ENCODE assay signal across 8 mouse cellular contexts in the genomic region with DNA sequence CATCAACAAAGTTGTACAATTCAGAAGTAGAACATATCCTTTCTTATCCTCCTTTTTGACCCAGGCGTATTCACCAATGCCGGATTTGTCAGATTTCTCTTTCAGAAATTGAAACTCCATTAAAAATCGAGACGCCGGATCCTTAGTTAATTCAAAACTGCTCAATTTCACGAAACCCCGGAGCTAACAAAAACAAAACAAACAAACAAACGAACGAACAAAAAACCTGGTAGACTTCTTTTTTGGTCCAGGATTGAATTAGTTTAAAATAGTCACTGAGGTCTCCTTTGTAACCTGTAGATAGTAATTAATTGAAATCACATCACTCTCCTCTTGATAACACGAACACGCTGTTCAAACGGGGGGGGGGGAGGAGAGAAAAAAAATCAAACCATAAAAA. TPM values are rescaled to one million over a fixed set of nuclear protein-coding genes. Genes with fewer than 3 reads are reported as not detected.
DNase-seq lines count a peak whose midpoint lies in the region; ATAC-seq and TF ChIP-seq lines count a peak whose summit lies in the region.
"Had no signal": no experiment of that assay in that cellular context is flagged by ENCODE, and none has a peak within 500 bp of the region (broad histone marks: within the 10 kb centered on the region; RNA-seq: fewer than 3 reads in every experiment).

No protein-coding gene starts in this region.

- H3K9me3 ChIP-seq in lung, embryonic 16.5 days (ENCODE audit: control insufficient read depth, low read length): no peaks in the 10 kb centered on the region
- no peaks in the 10 kb centered on the region for H3K9me3 ChIP-seq in forebrain, embryonic 14.5 days (replicated peaks; ENCODE audit: control insufficient read depth, low read length)
- no peaks in the 10 kb centered on the region for H3K9me3 ChIP-seq in limb, embryonic 12.5 days
- no peaks in the 10 kb centered on the region for H3K9me3 ChIP-seq in stomach, postnatal 0 days (ENCODE audit: control insufficient read depth, low read length)

- peaks cover 23% of the 10 kb centered on the region for H3K4me1 ChIP-seq in lung, embryonic 16.5 days (replicated peaks; ENCODE audit: control insufficient read depth, insufficient read depth, low read length)
- peaks cover 32% of the 10 kb centered on the region for H3K4me1 ChIP-seq in forebrain, embryonic 14.5 days (ENCODE audit: control insufficient read depth, insufficient read depth, low read length)
- peaks cover 42% of the 10 kb centered on the region for H3K4me1 ChIP-seq in limb, embryonic 12.5 days (replicated peaks)
- 0 out of 2 replicates have a peak, but pooled peaks cover 3% of the 10 kb centered on the region for H3K4me1 ChIP-seq in stomach, postnatal 0 days (replicated peaks; ENCODE audit: control insufficient read depth, insufficient read depth)

- no peak for ATAC-seq in lung, embryonic 16.5 days (ENCODE audit: low read depth)
- no peak for ATAC-seq in forebrain, embryonic 14.5 days
- no peak for ATAC-seq in limb, embryonic 12.5 days (ENCODE audit: insufficient number of reproducible peaks, insufficient read depth, low FRiP score, low TSS enrichment, low read depth)
- no peak for ATAC-seq in stomach, postnatal 0 days (ENCODE audit: low FRiP score, low TSS enrichment)
- no peak for ATAC-seq in megakaryocyte-erythroid progenitor cell, adult 5-6 weeks (replicated peaks; ENCODE audit: low FRiP score, low TSS enrichment, poor library complexity, severe bottlenecking)

- no peak overlapping the region for H3K4me2 ChIP-seq in lung, embryonic 16.5 days (ENCODE audit: low read depth, low read length)
- peak overlapping the region; percentile 93 for H3K4me2 ChIP-seq in forebrain, embryonic 14.5 days (ENCODE audit: low read length)
- H3K4me2 ChIP-seq in limb, embryonic 12.5 days: peak overlapping the region; percentile 93
- peak overlapping the region; percentile 93 for H3K4me2 ChIP-seq in stomach, postnatal 0 days (replicated peaks; ENCODE audit: low read depth)

- no peak for DNase-seq in lung, postnatal 14 days
- no peak for DNase-seq in forebrain, embryonic 14.5 days (ENCODE audit: low spot score)
- no peak for DNase-seq in stomach, postnatal 0 days (ENCODE audit: low spot score)
- no peak for DNase-seq in yolk sac, embryonic 10.5 days (ENCODE audit: low spot score)
- DNase-seq: cerebellum, adult 9-10 months had no signal

- H3K9ac ChIP-seq in lung, embryonic 16.5 days (ENCODE audit: low read length): no peak overlapping the region
- peak overlapping the region; percentile 71 for H3K9ac ChIP-seq in forebrain, embryonic 14.5 days (ENCODE audit: low read length)
- H3K9ac ChIP-seq in limb, embryonic 12.5 days (replicated peaks): no peak overlapping the region
- 0 out of 2 replicates have a peak overlapping the region, but pooled peaks have one; percentile 65 for H3K9ac ChIP-seq in stomach, postnatal 0 days (ENCODE audit: low read length)

- no peak overlapping the region for H3K27ac ChIP-seq in lung, embryonic 16.5 days (ENCODE audit: low read length)
- H3K27ac ChIP-seq in forebrain, embryonic 14.5 days (ENCODE audit: low read depth, low read length): no peak overlapping the region
- H3K27ac ChIP-seq in limb, embryonic 12.5 days: no peak overlapping the region
- H3K27ac ChIP-seq in stomach, postnatal 0 days (replicated peaks): no peak overlapping the region

- peak overlapping the region; percentile 74 for H3K4me3 ChIP-seq in lung, embryonic 16.5 days (ENCODE audit: low read length)
- H3K4me3 ChIP-seq in forebrain, embryonic 14.5 days (ENCODE audit: low read depth, low read length): peak overlapping the region; percentile 62
- H3K4me3 ChIP-seq in limb, embryonic 12.5 days (replicated peaks): peak overlapping the region; percentile 69
- H3K4me3 ChIP-seq in stomach, postnatal 0 days (ENCODE audit: low read depth, low read length): peak overlapping the region; percentile 72

- 21% methylated on average over 12 of the region's 12 CpGs for WGBS in lung, embryonic 16.5 days
- 2% methylated on average over 12 of the region's 12 CpGs for WGBS in forebrain, embryonic 14.5 days
- WGBS in limb, embryonic 12.5 days: 7% methylated on average over 12 of the region's 12 CpGs
- 42% methylated on average over 12 of the region's 12 CpGs for WGBS in stomach, postnatal 0 days

- no peak for TF ChIP-seq EP300 in stomach, postnatal 0 days (optimal IDR thresholded peaks at IDR 0.05)

- H3K36me3 ChIP-seq in lung, embryonic 16.5 days (ENCODE audit: control insufficient read depth, insufficient read depth, low read length): no peaks in the 10 kb centered on the region
- H3K36me3 ChIP-seq in forebrain, embryonic 14.5 days (ENCODE audit: control insufficient read depth, insufficient read depth, low read length): no peaks in the 10 kb centered on the region
- no peaks in the 10 kb centered on the region for H3K36me3 ChIP-seq in limb, embryonic 12.5 days
- H3K36me3 ChIP-seq in stomach, postnatal 0 days (ENCODE audit: control insufficient read depth, insufficient read depth, low read length): no peaks in the 10 kb centered on the region

- H3K27me3 ChIP-seq in lung, embryonic 16.5 days (ENCODE audit: control insufficient read depth, insufficient read depth, low read depth, low read length): peaks cover 49% of the 10 kb centered on the region
- peaks cover 57% of the 10 kb centered on the region for H3K27me3 ChIP-seq in forebrain, embryonic 14.5 days (replicated peaks; ENCODE audit: control insufficient read depth, insufficient read depth, low read length)
- peaks cover 86% of the 10 kb centered on the region for H3K27me3 ChIP-seq in limb, embryonic 12.5 days
- H3K27me3 ChIP-seq in stomach, postnatal 0 days (ENCODE audit: control insufficient read depth, insufficient read depth, low read length): peaks cover 2% of the 10 kb centered on the region; the same call in 1 of the 2 replicates

- TF ChIP-seq CTCF in stomach, postnatal 0 days (IDR thresholded peaks at IDR 0.05; ENCODE audit: low read depth): no peak

RNA-seq across cellular contexts. Expression of gene Ntn1, which starts 16.5 kb away (rescaled TPM):
- polyA plus RNA-seq in lung, embryonic 16.5 days (2015; fragmentation: Nextera tagmentation; extraction: Ambion mirVana): 1.7 and 1.9 TPM in 2 replicates
- polyA plus RNA-seq in forebrain, embryonic 14.5 days (2014; fragmentation: Nextera tagmentation; extraction: Ambion mirVana): 3.5 TPM in 2 replicates
- 10.2 and 14.2 TPM in 2 replicates for polyA plus RNA-seq in limb, embryonic 12.5 days (2016; fragmentation: Nextera tagmentation; extraction: Ambion mirVana)
- polyA plus RNA-seq in stomach, postnatal 0 days (2015; fragmentation: Nextera tagmentation; extraction: Ambion mirVana): 7.4 and 8.5 TPM in 2 replicates
- total RNA-seq in megakaryocyte-erythroid progenitor cell, adult 5-6 weeks (2014; fragmentation: Nextera tagmentation): not detected in 2 replicates
- not detected in 2 replicates for total RNA-seq in megakaryocyte-erythroid progenitor cell, adult 5-6 weeks (2017)

RNA-seq across cellular contexts. Expression of gene Pik3r5, which starts 47.8 kb away (rescaled TPM):
- 0.55 and 0.67 TPM in 2 replicates for polyA plus RNA-seq in lung, embryonic 16.5 days (2015; fragmentation: Nextera tagmentation; extraction: Ambion mirVana)
- polyA plus RNA-seq in forebrain, embryonic 14.5 days (2014; fragmentation: Nextera tagmentation; extraction: Ambion mirVana): 0.11 and 0.20 TPM in 2 replicates
- 0.25 and 0.58 TPM in 2 replicates for polyA plus RNA-seq in limb, embryonic 12.5 days (2016; fragmentation: Nextera tagmentation; extraction: Ambion mirVana)
- 0.24 and 0.36 TPM in 2 replicates for polyA plus RNA-seq in stomach, postnatal 0 days (2015; fragmentation: Nextera tagmentation; extraction: Ambion mirVana)
- 3.0 and 4.1 TPM in 2 replicates for total RNA-seq in megakaryocyte-erythroid progenitor cell, adult 5-6 weeks (2014; fragmentation: Nextera tagmentation)
- total RNA-seq in megakaryocyte-erythroid progenitor cell, adult 5-6 weeks (2017): 0.88 and 2.5 TPM in 2 replicates

Comparison
In these comparisons a context has a peak if more than half of its experiments do, and no peak if none do; other contexts are left out.
1. H3K9ac ChIP-seq: peak in forebrain, embryonic 14.5 days (single experiment) and stomach, postnatal 0 days (single experiment); none in lung, embryonic 16.5 days (single experiment) and limb, embryonic 12.5 days (single experiment).
2. Peak in every context shown above with its lines, with median percentiles within 50 percentile points of each other: H3K4me3 ChIP-seq.